Mouse (Mus musculus) megakaryocyte, embryonic 14.5 days (primary cell): ENCODE data around the gene Fbxo39.

Source experiments
- FLI1 ChIP-seq: IDR thresholded peaks from 2 replicates; pipeline ENCODE4 v1.6.1; 2012; ENCODE audit warnings: low read length, inconsistent platforms, mixed read lengths
- GATA1 ChIP-seq: IDR thresholded peaks from 3 replicates; pipeline ENCODE4 v1.6.1; 2012; ENCODE audit warnings: mixed read lengths, low read length, inconsistent platforms, borderline replicate concordance

DNA sequence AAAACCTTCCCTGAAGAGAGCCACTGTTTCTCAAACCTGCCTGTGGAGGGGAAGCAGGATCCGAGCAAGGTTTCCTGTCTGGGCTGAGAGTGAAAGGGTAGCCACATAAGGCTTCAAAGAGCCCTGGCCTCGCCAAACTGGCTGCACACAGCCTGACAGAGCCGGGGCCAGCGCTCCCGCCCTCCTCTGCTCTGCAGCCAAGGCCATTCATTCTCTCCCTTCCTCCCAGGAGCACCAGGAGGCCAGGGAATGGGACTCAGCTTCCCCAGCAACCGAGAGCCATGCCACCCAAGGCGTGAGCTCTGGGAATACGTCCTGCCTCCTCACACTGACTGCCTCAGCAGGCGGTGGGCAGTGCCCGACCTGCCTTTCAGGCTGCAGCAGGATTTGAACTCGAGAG is 48.8 kb upstream of the Fbxo39 start:
- no peak for TF ChIP-seq FLI1
- no peak for TF ChIP-seq GATA1
